Mouse (Mus musculus): ENCODE measurements around the gene Olfr341.

Gene Olfr341

DNA sequence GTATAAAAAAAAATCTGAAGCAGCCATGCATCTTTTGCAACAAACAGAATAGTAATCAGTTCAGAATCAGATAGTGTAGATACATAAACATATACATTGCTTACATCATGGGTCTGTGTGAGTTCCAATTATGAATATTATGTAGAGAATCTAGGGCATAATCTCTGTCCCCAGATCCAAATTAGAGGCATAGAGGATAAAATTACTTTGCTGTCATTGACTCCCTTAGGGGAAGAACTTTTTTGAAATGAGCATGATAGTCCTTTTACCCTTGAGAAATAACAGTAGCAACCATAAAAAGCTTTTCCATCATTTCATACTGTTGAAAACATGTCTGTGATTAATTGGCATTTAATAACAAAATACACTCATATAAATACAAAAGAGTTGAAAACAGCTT is at the start of gene Olfr341:
TSS of gene Olfr341 (minus strand) at position 101 of the 400 bp plus-strand sequence.
- DNase-seq (ENCODE audit: low read depth, low spot score): no peak

DNA sequence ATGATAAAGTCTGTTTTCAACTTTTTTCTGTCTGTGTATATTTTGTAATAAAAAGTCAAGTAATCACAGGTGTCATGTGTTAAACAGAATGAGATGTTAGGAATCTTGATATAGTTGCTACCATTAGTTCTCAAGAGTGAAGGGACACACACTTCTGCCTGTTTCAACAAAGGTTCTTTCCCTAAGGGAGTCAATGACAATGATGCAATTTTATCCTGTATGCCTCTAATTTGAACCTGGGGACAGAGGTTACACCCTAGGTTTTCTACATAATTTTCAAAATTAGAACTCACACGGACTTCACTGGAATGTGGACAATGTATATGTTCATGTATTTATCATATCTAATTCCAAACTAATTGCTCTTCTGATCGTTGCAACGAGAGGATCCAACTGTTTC is 42.4 kb upstream of the Olfr341 start, which contains the start of gene Olfr342:
TSS of gene Olfr342 (plus strand) at position 301 of the 400 bp plus-strand sequence.
- no peak for DNase-seq (ENCODE audit: low read depth, low spot score)

DNA sequence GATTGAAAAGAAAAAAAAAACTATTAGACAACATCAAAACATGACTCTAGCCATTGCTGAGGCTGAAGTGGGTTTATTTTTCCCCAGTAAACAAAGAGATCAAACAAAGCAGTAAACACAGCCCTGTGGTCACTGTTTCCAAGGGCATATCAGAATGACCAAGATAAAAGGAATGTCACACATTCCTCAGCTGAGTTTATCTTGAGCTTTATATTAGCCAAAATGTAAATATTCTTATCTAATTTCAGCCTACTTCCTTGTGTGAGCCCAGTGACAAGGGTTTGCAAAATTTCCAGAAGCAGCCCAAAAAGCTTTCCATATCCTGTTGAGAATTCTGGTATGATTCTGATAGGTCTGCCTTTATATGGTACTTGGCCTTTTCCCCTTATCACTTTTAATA is 8.6 kb downstream of the Olfr341 start:
- DNase-seq (ENCODE audit: low read depth, low spot score): no peak

DNA sequence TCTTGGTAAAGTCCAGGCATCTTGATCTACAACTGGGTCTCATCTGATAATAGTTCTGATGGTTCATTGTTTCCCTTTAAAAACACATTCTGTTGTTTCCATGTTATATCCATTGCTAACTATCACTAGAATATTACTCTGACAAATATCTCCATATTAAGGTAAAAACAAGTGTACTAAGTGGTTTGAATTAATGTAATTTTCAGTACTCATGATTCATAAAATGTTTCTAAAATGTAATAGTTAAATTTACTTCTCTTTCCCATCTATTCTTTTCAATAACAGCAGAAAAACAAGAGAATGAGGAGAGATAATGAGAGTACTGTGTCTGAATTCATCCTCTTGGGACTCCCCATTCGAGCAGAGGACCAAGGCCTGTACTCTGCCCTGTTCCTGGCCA is 30.0 kb downstream of the Olfr341 start, which contains the start of gene Olfr340:
TSS of gene Olfr340 (plus strand) at position 301 of the 400 bp plus-strand sequence.
- DNase-seq (ENCODE audit: low read depth, low spot score): no peak

Measured in CD4-positive helper T cell, adult 2 months (primary cell).